Mouse (Mus musculus) liver, adult (tissue): Measurements from ENCODE around the gene Il2rb.

Source experiments
- GATA4 ChIP-seq: IDR thresholded peaks from 2 replicates; pipeline ENCODE4 v1.6.1; 2014; ENCODE audit warnings: mild to moderate bottlenecking, low read length; ENCODE audit not compliant: insufficient replicate concordance

Il2rb gene

GRCm38 (mm10) chr15:78504816-78505215, 9.7 kb upstream of the Il2rb start:
- TF ChIP-seq GATA4, result no peak

GRCm38 (mm10) chr15:78504013-78504412, 8.9 kb upstream of the Il2rb start:
- no peak for TF ChIP-seq GATA4

DNA sequence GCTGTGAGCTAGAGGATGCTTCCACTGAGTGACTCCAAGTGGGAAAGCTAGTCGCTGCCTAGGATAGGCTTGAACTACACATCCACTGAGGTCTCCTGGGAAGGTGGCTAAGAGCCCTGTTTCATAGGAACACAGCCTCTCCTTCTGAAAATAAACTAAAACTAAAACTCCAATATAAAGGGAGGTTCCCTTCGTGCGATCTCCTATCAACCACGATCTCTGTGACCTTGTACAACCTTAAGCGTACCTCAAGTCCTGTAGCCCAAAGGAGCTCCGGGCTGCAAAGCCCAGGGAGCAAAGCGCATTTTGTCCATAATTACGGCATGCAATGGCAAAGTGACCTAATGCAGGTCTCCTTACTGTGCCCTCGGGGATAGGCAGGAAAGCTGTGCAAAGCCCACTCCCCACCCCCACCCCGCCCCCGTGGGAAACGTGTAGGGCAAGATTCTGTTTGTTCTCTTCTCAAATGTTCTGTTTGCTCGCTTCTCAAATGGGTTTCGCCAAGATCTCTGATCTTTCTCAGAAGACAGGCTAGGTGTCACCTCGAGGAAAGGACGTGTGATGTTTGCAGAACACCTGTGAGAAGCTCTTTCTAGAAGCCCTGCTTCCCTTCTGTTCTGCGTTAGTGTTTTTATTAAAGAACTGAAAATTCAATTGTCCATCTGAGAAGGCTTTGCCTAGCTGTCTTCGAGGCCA, 7.5 kb upstream of the Il2rb start:
- no peak for TF ChIP-seq GATA4

DNA sequence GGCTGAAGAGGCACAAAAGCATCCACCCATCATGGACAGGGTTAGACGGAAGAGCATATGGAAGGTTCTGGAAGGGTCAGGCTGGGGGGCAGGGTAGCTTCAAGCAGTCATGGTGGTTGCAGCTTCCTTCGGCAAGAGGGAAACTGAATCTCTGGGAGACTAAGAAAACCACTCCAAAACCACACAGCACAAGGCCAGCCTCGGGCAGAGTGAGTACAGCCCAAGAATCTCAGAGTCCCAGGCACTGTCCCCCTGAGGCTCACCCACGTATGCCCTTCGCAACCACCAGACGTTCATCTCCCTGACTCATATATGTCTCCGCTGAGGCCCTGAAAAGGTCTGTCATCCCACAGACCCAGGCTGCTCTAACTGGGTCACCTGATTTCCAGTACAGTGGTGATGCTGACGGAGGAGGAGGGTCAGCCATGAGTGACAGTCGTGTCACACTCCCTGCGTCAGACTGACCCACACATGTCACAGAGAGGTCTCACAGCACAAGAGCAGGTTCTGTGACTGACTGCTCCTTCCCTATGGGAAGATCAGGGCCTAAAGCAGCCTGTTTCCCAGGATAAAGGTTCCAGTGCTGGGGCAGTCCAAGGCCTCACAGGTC, 1.6 kb downstream of the Il2rb start:
- TF ChIP-seq GATA4, result no peak

DNA sequence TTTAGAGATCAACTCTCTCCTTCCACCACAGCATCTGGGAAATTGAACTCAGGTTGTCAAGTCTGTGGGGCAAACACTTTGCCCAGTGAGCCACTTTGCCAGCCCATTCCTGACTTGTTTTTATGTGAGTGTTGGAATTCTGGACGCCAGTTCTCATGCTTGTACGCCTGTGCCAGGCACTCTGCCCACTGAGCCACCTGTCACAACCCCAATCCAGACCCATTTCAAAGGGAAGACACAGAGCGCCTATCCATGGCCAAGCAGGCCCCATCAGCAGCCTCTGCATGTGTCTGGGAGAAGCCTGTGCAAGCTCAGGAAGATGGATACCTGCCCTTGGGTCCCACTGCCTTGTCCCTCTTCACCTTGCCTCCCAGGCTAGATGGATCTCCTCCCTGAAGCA, 3.8 kb downstream of the Il2rb start:
- TF ChIP-seq GATA4, result no peak

DNA sequence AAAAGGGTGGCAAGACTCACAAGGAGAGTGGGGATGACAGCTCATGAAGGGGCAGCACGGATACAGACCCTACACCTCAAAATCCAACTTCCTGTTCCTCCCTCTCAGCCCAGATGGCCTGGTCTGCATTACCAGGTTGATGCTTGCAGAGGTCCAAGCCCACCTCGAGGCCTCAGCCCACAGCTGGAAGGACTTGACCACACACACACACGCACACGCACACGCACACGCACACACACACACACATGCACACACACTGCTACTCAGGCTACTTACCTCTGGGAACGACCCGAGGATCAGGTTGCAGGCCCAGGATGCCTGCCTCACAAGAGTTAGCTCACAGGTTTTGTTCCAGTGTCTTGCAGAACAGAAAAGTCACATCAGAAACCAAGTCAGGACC, 5.2 kb downstream of the Il2rb start:
- TF ChIP-seq GATA4, result no peak

DNA sequence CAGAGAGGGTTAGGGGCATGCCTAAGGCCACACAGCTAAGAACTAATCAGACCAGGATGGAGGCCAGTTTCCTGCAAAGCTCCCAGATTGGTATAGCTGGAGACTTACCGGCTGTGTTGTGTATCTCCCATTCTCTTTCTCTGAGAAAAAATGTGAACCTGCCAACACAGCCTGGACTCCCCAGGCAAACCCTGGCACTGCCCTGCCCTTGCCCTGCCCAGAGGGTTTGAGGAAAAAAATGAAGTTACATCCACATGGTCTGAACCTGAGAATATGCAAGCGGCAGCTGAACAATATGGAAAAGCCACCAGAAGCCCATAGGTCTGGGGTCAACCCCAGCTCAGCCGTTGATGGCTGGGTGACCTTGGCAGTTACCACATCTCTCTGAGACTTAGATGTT, 5.8 kb downstream of the Il2rb start:
- no peak for TF ChIP-seq GATA4

DNA sequence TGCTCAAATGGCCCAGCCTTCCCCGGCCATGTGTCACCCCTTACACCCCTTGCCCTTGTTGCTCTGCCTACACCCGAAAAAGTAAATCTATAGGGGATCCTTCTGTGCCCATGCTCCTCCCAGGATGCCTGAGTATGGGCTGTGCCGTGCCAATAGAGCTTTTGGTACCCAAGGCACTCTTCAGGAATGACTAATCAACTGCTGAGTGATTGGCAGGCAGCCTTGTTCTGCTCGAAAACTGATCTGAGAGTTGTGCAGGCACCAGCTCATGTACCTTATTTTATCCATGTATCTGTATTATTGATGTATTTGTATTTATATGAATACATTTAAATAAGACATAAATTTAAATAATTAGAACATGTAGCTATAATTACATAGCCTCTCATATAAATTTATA, 8.0 kb downstream of the Il2rb start:
- no peak for TF ChIP-seq GATA4

DNA sequence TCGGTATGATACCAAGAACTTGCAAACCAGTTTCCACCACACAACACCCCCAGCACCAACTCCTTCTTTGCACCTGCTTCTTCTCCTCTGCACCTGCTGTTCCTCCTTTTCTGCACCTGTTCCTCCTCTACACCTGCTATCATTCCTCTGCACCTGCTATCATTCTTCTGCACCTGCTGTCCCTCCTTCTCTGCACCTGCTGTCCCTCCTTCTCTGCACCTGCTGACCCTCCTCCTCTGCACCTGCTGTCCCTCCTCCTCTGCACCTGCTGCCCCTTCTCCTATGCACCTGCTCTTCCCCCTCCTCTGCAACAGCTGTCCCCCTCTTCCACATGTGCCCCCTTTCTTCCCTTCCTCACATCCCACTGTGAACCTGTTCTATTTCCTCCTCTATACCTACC, 8.5 kb downstream of the Il2rb start:
- no peak for TF ChIP-seq GATA4

DNA sequence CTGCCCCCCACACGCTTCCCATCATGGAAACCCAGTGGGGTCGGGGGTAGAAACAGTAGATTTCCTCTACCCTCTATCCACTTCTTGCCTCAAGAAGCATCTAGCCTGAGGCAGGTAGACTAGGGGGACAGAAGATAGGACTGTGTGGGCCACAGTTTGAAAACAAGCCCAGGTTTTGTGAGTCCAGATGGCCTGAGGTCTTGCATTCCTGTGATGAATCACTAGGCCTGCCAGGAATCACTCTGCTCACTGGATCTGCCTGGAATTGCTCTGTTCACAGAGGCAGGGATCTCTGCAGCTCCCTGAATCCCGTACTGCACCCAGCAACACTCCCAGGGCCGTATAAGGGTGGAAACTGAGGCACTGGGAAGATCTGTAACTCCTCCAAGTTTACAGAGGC, 11.8 kb downstream of the Il2rb start:
- no peak for TF ChIP-seq GATA4

DNA sequence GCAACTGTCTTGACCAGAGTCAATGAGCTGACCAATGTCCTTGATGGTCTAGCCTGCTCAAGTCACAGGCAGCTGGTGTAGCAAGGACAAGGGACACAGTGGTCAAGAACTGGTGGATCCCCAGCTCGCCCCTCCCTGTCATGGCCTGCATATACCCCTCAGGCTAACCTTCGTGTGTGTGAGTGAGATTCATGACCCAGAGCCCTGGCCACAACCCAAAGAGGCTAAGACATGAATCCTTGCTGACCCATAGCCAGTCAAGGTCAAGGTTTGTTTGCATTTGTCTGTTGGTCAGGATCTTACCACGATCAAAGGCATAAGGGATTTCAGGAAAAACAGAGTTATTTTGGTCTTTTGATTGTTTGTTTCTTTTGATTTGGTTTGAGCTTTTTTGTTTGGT, 12.6 kb downstream of the Il2rb start:
- no peak for TF ChIP-seq GATA4

DNA sequence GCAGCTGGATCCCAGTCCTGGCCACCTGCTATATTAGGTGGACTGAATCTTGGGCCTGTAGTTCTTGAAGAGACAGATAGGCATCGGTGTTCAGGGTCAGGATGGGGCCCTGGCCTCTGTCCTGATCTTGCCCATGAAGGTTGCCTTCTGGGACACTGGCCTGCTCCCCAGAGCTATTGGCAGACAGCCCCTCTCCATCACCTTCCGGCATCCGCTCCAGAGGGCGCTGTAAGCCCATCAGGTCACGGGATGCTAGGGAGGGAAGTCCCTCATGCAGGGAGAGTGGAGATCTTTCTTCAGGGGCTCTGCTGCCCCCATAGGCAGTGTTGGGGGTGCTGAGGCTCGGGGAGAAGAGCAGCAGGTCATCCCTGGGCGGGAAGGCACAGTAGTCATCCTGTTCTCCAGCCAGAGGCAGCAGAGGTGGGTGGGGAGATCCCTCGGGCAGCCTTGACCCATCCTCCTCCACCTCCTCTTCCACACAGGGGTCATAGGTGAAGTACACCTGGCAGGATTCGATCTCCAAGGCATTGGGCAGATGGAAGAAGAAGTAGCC, 13.5 kb downstream of the Il2rb start:
- TF ChIP-seq GATA4, result no peak

- no peak for TF ChIP-seq GATA4
These were observed 14.1 kb downstream of the Il2rb start for GRCm38 (mm10) chr15:78480991-78481390.

DNA sequence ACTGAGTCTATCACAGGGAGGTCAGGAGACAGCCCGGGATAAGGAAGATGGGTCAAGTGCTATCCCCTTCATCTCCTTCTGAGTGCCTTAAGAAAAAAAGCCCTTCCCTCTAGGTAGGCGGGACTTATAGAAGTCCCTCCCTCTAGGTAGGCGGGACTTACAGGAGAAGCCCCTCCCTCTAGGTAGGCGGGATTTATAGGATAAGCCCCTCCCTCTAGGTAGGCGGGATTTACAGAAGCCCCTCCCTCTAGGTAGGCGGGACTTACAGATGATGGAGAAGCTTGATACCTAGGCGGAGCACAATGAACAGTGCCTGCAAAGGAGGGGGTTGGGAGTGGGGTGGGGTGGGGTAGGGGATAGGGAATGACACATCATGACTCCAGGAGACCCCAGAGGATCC, 15.0 kb downstream of the Il2rb start:
- TF ChIP-seq GATA4, result no peak

DNA sequence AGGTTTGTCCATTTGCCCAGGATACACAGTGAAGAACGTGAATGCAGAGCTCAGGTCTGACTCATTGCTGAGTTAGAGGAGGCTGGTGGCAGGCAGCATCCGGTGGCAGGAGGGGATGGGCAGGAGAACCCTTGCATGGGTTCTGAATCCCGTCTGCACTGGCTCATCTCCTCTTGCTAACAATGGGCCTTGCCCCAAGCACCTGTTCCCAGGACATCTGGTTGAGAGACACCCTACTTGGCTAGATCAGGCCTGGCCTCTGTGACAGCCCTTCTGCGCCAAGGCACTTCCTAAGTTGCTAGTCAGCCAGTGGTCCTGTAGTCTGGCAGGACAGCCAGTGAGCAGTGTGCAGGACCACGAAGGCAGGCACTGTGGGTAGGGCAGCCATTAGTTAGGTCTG, 15.6 kb downstream of the Il2rb start:
- TF ChIP-seq GATA4, result no peak

- no peak for TF ChIP-seq GATA4
These were observed 17.0 kb downstream of the Il2rb start for GRCm38 (mm10) chr15:78478073-78478472.

DNA sequence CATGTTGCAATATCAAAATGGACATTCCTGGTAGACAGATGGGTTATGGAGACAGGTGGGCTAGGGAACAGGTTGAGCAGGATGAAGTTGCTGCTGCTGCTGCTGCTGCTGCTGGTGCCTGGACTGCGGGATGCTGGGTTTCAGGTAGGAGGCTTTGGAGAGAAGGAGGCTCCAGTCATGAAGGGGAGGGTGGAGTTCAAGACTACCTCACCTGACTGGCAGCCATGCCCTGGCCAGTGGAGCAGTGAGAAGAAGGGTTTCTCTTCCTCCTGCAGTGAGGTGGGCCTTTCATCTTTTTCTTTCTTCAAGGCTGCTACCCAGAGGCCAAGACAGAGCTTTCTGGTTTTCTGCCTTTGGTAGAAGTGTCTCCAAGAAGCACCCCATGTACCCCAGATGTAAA, 18.2 kb downstream of the Il2rb start:
- TF ChIP-seq GATA4, result no peak
